Mouse (Mus musculus): ENCODE data around the gene Anks1. TPM values are rescaled to one million over a fixed set of nuclear protein-coding genes. Genes with fewer than 3 reads are reported as not detected.

Gene Anks1
- polyA plus RNA-seq, 1 experiment from 2014 or later, result 18.7 TPM

GRCm38 (mm10) chr17:28022854-28023655, 113.9 kb downstream of the Anks1 start:
- TF ChIP-seq CTCF (IDR thresholded peaks at IDR 0.05; ENCODE audit: low read depth), result no peak
- Histone ChIP-seq H3K4me3 (ENCODE audit: low read depth, low read length) (no peak overlapping the region), H3K27me3 (ENCODE audit: insufficient read depth, low read length) (no peaks in the 10 kb centered on the region), H3K4me2 (no peak overlapping the region), H3K9me3 (ENCODE audit: low read depth, low read length) (no peaks in the 10 kb centered on the region), H3K27ac (ENCODE audit: low read depth) (peak overlapping the region; percentile 18; the same call in 1 of the 2 replicates), H3K4me1 (ENCODE audit: insufficient read depth) (peaks cover 25% of the 10 kb centered on the region), H3K36me3 (ENCODE audit: insufficient read depth) (no peaks in the 10 kb centered on the region), H3K9ac (no peak overlapping the region)
- ATAC-seq (ENCODE audit: insufficient read depth), result no peak
- WGBS, result 82% methylated on average over 22 of the region's 22 CpGs
- no peak for DNase-seq

- Histone ChIP-seq H3K4me1 (ENCODE audit: insufficient read depth) (peaks cover 25% of the 10 kb centered on the region), H3K4me3 (ENCODE audit: low read depth, low read length) (no peak overlapping the region), H3K9me3 (ENCODE audit: low read depth, low read length) (no peaks in the 10 kb centered on the region), H3K9ac (peak overlapping the region; percentile 27; the same call in 1 of the 2 replicates), H3K36me3 (ENCODE audit: insufficient read depth) (no peaks in the 10 kb centered on the region), H3K27ac (ENCODE audit: low read depth) (peak overlapping the region; percentile 99), H3K4me2 (peak overlapping the region; percentile 21), H3K27me3 (ENCODE audit: insufficient read depth, low read length) (no peaks in the 10 kb centered on the region)
- peak; percentile 79 for ATAC-seq (ENCODE audit: insufficient read depth)
- 32% methylated on average over 5 of the region's 5 CpGs for WGBS
- peak; percentile 71 for DNase-seq
- TF ChIP-seq CTCF (IDR thresholded peaks at IDR 0.05; ENCODE audit: low read depth), result peak; percentile 7; the same call in 1 of the 2 replicates
These were observed 116.4 kb downstream of the Anks1 start for GRCm38 (mm10) chr17:28025541-28025961.

DNA sequence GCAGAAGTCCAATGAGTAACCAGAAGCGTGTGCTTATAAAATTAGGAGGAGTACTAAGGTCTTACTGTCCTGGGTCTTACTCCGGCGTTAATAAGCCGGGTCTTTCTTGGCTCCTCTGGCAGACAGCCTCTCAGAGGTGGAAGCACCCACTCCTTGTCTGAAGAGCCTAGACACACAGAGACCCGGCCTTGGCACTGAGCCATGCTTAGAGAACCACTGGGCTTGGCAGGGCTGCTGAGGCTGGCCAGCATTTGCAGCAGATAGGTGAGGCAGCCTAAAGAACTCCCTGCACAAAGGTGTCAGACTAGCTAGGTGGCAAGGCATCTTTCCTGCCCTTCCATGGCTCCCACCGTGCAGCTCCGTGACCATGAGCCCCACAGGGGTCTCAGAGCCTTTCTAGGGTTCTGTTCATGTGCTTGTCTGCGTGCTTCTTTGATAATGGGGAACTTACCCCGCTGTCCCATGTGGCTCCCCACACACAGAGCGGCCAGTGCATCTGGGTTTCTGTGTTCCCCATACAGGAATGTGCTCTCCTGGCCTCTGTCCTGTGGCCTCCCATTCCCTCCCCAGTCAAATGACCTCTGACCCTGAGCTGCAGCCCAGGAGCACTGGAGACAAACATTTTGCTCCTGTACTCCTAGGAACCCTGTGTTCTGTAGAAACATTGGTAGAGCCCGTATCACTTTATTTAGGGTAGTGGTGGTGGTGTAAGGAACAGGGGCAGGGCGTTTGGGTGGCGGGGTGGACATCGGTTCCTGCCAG, 117.2 kb downstream of the Anks1 start:
- TF ChIP-seq CTCF (IDR thresholded peaks at IDR 0.05; ENCODE audit: low read depth), result no peak
- H3K4me1 ChIP-seq (ENCODE audit: insufficient read depth), result peaks cover 25% of the 10 kb centered on the region
- no peaks in the 10 kb centered on the region for H3K27me3 ChIP-seq (ENCODE audit: insufficient read depth, low read length)
- no peaks in the 10 kb centered on the region for H3K9me3 ChIP-seq (ENCODE audit: low read depth, low read length)
- peak overlapping the region; percentile 21; the same call in 1 of the 2 replicates for H3K4me2 ChIP-seq
- peak; percentile 71 for ATAC-seq (ENCODE audit: insufficient read depth)
- DNase-seq, result peak; percentile 87
- H3K4me3 ChIP-seq (ENCODE audit: low read depth, low read length), result no peak overlapping the region
- WGBS, result 50% methylated on average over 14 of the region's 14 CpGs
- H3K27ac ChIP-seq (ENCODE audit: low read depth), result peak overlapping the region; percentile 99
- no peaks in the 10 kb centered on the region for H3K36me3 ChIP-seq (ENCODE audit: insufficient read depth)
- H3K9ac ChIP-seq, result peak overlapping the region; percentile 27; the same call in 1 of the 2 replicates

GRCm38 (mm10) chr17:28027197-28027596, 118.1 kb downstream of the Anks1 start:
- WGBS, result 89% methylated on average over 6 of the region's 6 CpGs
- peaks cover 30% of the 10 kb centered on the region for H3K4me1 ChIP-seq (ENCODE audit: insufficient read depth)

DNA sequence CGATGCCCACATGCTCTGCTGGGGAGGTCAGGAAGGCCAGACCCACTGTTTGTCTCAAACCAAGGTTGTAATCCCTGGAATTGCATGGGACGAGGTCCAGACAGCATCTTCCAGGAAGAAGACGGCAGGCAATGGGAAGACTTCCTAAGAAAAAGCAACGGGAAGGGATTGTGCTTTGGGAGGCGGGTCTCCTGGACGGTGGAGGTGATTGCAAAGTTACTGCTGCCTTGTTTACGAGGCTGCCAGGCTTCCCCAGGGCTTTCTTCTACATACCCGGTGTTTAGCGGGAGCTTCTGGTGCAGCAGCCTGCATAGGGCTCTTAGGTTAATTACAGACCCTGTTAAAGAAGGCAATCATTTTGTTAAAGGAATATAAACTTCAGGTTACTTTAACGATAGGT, 119.1 kb downstream of the Anks1 start:
- 71% methylated on average over 10 of the region's 10 CpGs for WGBS
- H3K27ac ChIP-seq (ENCODE audit: low read depth), result peak overlapping the region; percentile 43; the same call in 1 of the 2 replicates
- no peaks in the 10 kb centered on the region for H3K36me3 ChIP-seq (ENCODE audit: insufficient read depth)
- H3K9me3 ChIP-seq (ENCODE audit: low read depth, low read length), result no peaks in the 10 kb centered on the region
- ATAC-seq (ENCODE audit: insufficient read depth), result no peak
- no peak overlapping the region for H3K4me2 ChIP-seq
- H3K4me1 ChIP-seq (ENCODE audit: insufficient read depth), result peaks cover 31% of the 10 kb centered on the region
- no peak overlapping the region for H3K9ac ChIP-seq
- no peaks in the 10 kb centered on the region for H3K27me3 ChIP-seq (ENCODE audit: insufficient read depth, low read length)
- H3K4me3 ChIP-seq (ENCODE audit: low read depth, low read length), result no peak overlapping the region
- TF ChIP-seq CTCF (IDR thresholded peaks at IDR 0.05; ENCODE audit: low read depth), result no peak
- no peak for DNase-seq

More at GRCm38 (mm10) chr17:28027197-28027596, 118.1 kb downstream of the Anks1 start:
- H3K4me2 ChIP-seq, result no peak overlapping the region
- no peaks in the 10 kb centered on the region for H3K9me3 ChIP-seq (ENCODE audit: low read depth, low read length)
- no peak for ATAC-seq (ENCODE audit: insufficient read depth)
- H3K9ac ChIP-seq, result no peak overlapping the region
- TF ChIP-seq CTCF (IDR thresholded peaks at IDR 0.05; ENCODE audit: low read depth), result no peak
- no peaks in the 10 kb centered on the region for H3K36me3 ChIP-seq (ENCODE audit: insufficient read depth)
- peak overlapping the region; percentile 99 for H3K27ac ChIP-seq (ENCODE audit: low read depth)
- H3K4me3 ChIP-seq (ENCODE audit: low read depth, low read length), result no peak overlapping the region
- H3K27me3 ChIP-seq (ENCODE audit: insufficient read depth, low read length), result no peaks in the 10 kb centered on the region
- DNase-seq, result no peak

DNA sequence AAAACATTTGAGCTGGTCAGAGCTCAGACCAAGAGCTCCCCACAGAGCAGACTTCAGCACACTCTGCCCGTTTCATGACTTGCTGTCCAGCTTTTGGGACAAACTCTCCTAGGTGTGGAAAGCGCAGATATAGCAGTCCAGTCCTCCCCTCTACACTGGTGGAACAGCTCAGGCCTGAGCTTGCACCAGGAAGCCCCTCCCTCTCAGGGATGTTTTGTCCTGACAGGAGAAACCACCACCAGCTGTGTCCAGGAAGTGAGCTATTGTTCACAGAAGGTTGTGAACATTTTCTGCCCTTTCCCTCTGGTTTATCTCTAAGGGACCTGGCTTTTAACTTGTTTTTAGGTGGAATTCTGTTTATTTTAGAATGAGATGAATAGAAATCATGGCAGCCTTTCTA, 120.2 kb downstream of the Anks1 start:
- Histone ChIP-seq H3K9me3 (ENCODE audit: low read depth, low read length) (no peaks in the 10 kb centered on the region), H3K9ac (no peak overlapping the region), H3K27ac (ENCODE audit: low read depth) (peak overlapping the region; percentile 63), H3K27me3 (ENCODE audit: insufficient read depth, low read length) (no peaks in the 10 kb centered on the region), H3K4me2 (no peak overlapping the region), H3K4me1 (ENCODE audit: insufficient read depth) (peaks cover 34% of the 10 kb centered on the region), H3K36me3 (ENCODE audit: insufficient read depth) (no peaks in the 10 kb centered on the region), H3K4me3 (ENCODE audit: low read depth, low read length) (no peak overlapping the region)
- ATAC-seq (ENCODE audit: insufficient read depth) (no peak), DNase-seq (peak; percentile 50)
- 61% methylated on average over 2 of the region's 2 CpGs for WGBS
- TF ChIP-seq CTCF (IDR thresholded peaks at IDR 0.05; ENCODE audit: low read depth), result no peak

DNA sequence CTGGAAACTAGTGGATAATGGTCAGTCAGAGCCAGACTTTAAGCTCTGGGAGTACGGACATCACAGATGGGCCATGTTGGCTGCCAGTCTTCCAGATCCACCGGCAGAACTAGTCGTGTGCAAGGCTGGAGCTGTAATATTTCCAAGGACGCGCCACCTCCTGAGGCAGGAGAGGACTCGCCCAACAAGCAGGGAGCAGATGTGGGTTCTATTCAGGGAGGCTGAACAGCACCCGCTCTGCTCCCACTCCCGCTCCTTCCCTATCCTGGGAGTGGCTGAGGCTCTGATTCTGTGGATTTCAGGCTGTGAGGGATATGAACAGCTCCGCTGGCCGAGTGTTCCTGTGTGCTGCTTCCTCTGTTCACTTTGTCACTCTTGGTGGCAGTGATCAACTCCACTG, 121.3 kb downstream of the Anks1 start:
- H3K9me3 ChIP-seq (ENCODE audit: low read depth, low read length), result no peaks in the 10 kb centered on the region
- H3K4me2 ChIP-seq, result no peak overlapping the region
- H3K27me3 ChIP-seq (ENCODE audit: insufficient read depth, low read length), result no peaks in the 10 kb centered on the region
- no peak for DNase-seq
- peaks cover 26% of the 10 kb centered on the region for H3K4me1 ChIP-seq (ENCODE audit: insufficient read depth)
- H3K27ac ChIP-seq (ENCODE audit: low read depth), result no peak overlapping the region; the same call in 1 of the 2 replicates
- 76% methylated on average over 10 of the region's 10 CpGs for WGBS
- TF ChIP-seq CTCF (IDR thresholded peaks at IDR 0.05; ENCODE audit: low read depth), result no peak
- ATAC-seq (ENCODE audit: insufficient read depth), result no peak
- no peaks in the 10 kb centered on the region for H3K36me3 ChIP-seq (ENCODE audit: insufficient read depth)
- no peak overlapping the region for H3K4me3 ChIP-seq (ENCODE audit: low read depth, low read length)
- no peak overlapping the region for H3K9ac ChIP-seq
